Mouse (Mus musculus) MEL (cell line): ENCODE data around the gene 4931406P16Rik. TPM values are rescaled to one million over a fixed set of nuclear protein-coding genes. Genes with fewer than 3 reads are reported as not detected.

Experiments used
- DNase-seq: peaks from one replicate; pipeline ENCODE4 v3.0.0; 2011; ENCODE audit warnings: low read depth, low spot score
- H3K27ac ChIP-seq: 2 replicates; pipeline ENCODE4 v1.5.1; 2012; ENCODE audit warnings: low read depth, mild to moderate bottlenecking, control low read depth, low read length, moderate library complexity; ENCODE audit not compliant: control insufficient read depth
- H3K27me3 ChIP-seq, 2 experiments: fragments of 150-350 bp in 1 of 2; sonication (generic) in 1 of 2; 2 replicates each; pipeline ENCODE4 v1.6.1; 2012; ENCODE audit warnings: low read length in 2 of 2, mild to moderate bottlenecking in 2 of 2, improper control_type of control experiment in 1 of 2, moderate library complexity in 1 of 2; ENCODE audit not compliant: insufficient read depth in 2 of 2, control insufficient read depth in 1 of 2
- H3K36me3 ChIP-seq, 2 experiments: 2 replicates each; pipeline ENCODE4 v1.6.1; 2012 to 2014; ENCODE audit warnings: low read length in 2 of 2, improper control_type of control experiment in 1 of 2, inconsistent platforms in 1 of 2, mild to moderate bottlenecking in 1 of 2; ENCODE audit not compliant: insufficient read depth in 2 of 2, control insufficient read depth in 1 of 2
- H3K4me1 ChIP-seq, 2 experiments: fragments of 150-350 bp in 1 of 2; sonication (generic) in 1 of 2; 2 replicates each; pipeline ENCODE4 v1.6.1; 2012; ENCODE audit warnings: low read length in 2 of 2, improper control_type of control experiment in 1 of 2, mild to moderate bottlenecking in 1 of 2; ENCODE audit not compliant: insufficient read depth in 2 of 2, control insufficient read depth in 1 of 2
- H3K4me3 ChIP-seq, 2 experiments: fragments of 150-350 bp in 1 of 2; sonication (generic) in 1 of 2; 2 replicates each; pipeline ENCODE4 v1.5.1; 2012; ENCODE audit warnings: low read depth in 2 of 2, low read length in 2 of 2, mild to moderate bottlenecking in 2 of 2, moderate library complexity in 2 of 2, control low read depth in 1 of 2, improper control_type of control experiment in 1 of 2; ENCODE audit not compliant: control insufficient read depth in 1 of 2, insufficient read depth in 1 of 2
- H3K79me2 ChIP-seq: 2 replicates; pipeline ENCODE4 v1.6.1; 2012; ENCODE audit warnings: mild to moderate bottlenecking, low read length, moderate library complexity; ENCODE audit not compliant: control insufficient read depth, poor library complexity, insufficient read depth
- H3K9ac ChIP-seq: 2 replicates; pipeline ENCODE4 v1.6.1; 2012; ENCODE audit warnings: low read depth, mild to moderate bottlenecking, control low read depth, low read length, moderate library complexity; ENCODE audit not compliant: control insufficient read depth, poor library complexity, severe bottlenecking
- H3K9me3 ChIP-seq: fragments of 150-350 bp; sonication (generic); replicated peaks from 2 replicates; pipeline ENCODE4 v1.6.1; 2012; ENCODE audit warnings: mild to moderate bottlenecking, low read length, improper control_type of control experiment, moderate library complexity; ENCODE audit not compliant: insufficient read depth
- BHLHE40 ChIP-seq: IDR thresholded peaks from 2 replicates; pipeline ENCODE4 v1.6.1; 2012; ENCODE audit warnings: low read depth, mild to moderate bottlenecking, inconsistent platforms, low read length, improper control_type of control experiment, borderline replicate concordance
- CHD1 ChIP-seq: IDR thresholded peaks from 2 replicates; pipeline ENCODE4 v1.6.1; 2012; ENCODE audit warnings: low read depth, mild to moderate bottlenecking, inconsistent platforms, low read length, improper control_type of control experiment
- CTCF ChIP-seq, 3 experiments: IDR thresholded peaks in 2 of 3; conservative IDR thresholded peaks in 1 of 3; 2 replicates each; pipeline ENCODE4 v1.5.1; 2011 to 2012; ENCODE audit warnings: low read length in 3 of 3, low read depth in 2 of 3, mild to moderate bottlenecking in 2 of 3, improper control_type of control experiment in 1 of 3, inconsistent platforms in 1 of 3, mixed read lengths in 1 of 3, moderate library complexity in 1 of 3; ENCODE audit not compliant: control insufficient read depth in 1 of 3, insufficient read depth in 1 of 3, poor library complexity in 1 of 3, severe bottlenecking in 1 of 3
- ELF1 ChIP-seq: IDR thresholded peaks from 2 replicates; pipeline ENCODE4 v1.6.1; 2014; ENCODE audit warnings: low read depth, mild to moderate bottlenecking, inconsistent platforms, low read length, improper control_type of control experiment, moderate library complexity
- EP300 ChIP-seq, 2 experiments: IDR thresholded peaks; 2 replicates each; pipeline ENCODE4 v1.6.1; 2011; ENCODE audit warnings: improper control_type of control experiment in 2 of 2, low read length in 2 of 2, low read depth in 1 of 2, mild to moderate bottlenecking in 1 of 2
- GABPA ChIP-seq: IDR thresholded peaks from 2 replicates; pipeline ENCODE4 v1.6.1; 2012; ENCODE audit warnings: low read depth, mild to moderate bottlenecking, inconsistent platforms, low read length, improper control_type of control experiment, moderate library complexity
- GATA1 ChIP-seq: IDR thresholded peaks from 2 replicates; pipeline ENCODE4 v1.6.1; 2011; ENCODE audit warnings: low read depth, low read length, improper control_type of control experiment
- JUND ChIP-seq: IDR thresholded peaks from 2 replicates; pipeline ENCODE4 v1.6.1; 2011; ENCODE audit warnings: low read depth, mild to moderate bottlenecking, improper control_type of control experiment, low read length
- KAT2A ChIP-seq: conservative IDR thresholded peaks from 2 replicates; pipeline ENCODE4 v1.6.1; 2012; ENCODE audit warnings: low read depth, low read length, improper control_type of control experiment, inconsistent platforms
- MAFK ChIP-seq: IDR thresholded peaks from 2 replicates; pipeline ENCODE4 v1.6.1; 2011; ENCODE audit warnings: low read depth, mild to moderate bottlenecking, low read length, improper control_type of control experiment, borderline replicate concordance
- MAX ChIP-seq: IDR thresholded peaks from 2 replicates; pipeline ENCODE4 v1.6.1; 2011; ENCODE audit warnings: low read length, improper control_type of control experiment
- MAZ ChIP-seq: IDR thresholded peaks from 2 replicates; pipeline ENCODE4 v1.6.1; 2012; ENCODE audit warnings: low read depth, mild to moderate bottlenecking, inconsistent platforms, low read length, improper control_type of control experiment
- MXI1 ChIP-seq: IDR thresholded peaks from 2 replicates; pipeline ENCODE4 v1.6.1; 2011; ENCODE audit warnings: mild to moderate bottlenecking, low read depth, low read length, improper control_type of control experiment
- MYB ChIP-seq: IDR thresholded peaks from 2 replicates; pipeline ENCODE4 v1.6.1; 2011; ENCODE audit warnings: mild to moderate bottlenecking, low read depth, low read length, improper control_type of control experiment
- MYC ChIP-seq: IDR thresholded peaks from 2 replicates; pipeline ENCODE4 v1.6.1; 2011; ENCODE audit warnings: low read depth, mild to moderate bottlenecking, low read length, improper control_type of control experiment, moderate library complexity
- NELFE ChIP-seq: IDR thresholded peaks from 2 replicates; pipeline ENCODE4 v1.6.1; 2011; ENCODE audit warnings: low read depth, low read length, improper control_type of control experiment
- POLR2A ChIP-seq, 2 experiments: IDR thresholded peaks; 2 replicates each; pipeline ENCODE4 v1.6.1; 2011 to 2012; ENCODE audit warnings: low read length in 2 of 2, mild to moderate bottlenecking in 2 of 2, control low read depth in 1 of 2, improper control_type of control experiment in 1 of 2, low read depth in 1 of 2, moderate library complexity in 1 of 2; ENCODE audit not compliant: control insufficient read depth in 1 of 2, insufficient read depth in 1 of 2, poor library complexity in 1 of 2
- POLR2AphosphoS2 ChIP-seq: IDR thresholded peaks from 2 replicates; pipeline ENCODE4 v1.6.1; 2011; ENCODE audit warnings: low read length, improper control_type of control experiment
- POLR2AphosphoS5 ChIP-seq: IDR thresholded peaks from 2 replicates; pipeline ENCODE4 v1.6.1; 2012; ENCODE audit warnings: low read depth, borderline replicate concordance, mild to moderate bottlenecking, inconsistent platforms, low read length, moderate library complexity, mixed read lengths
- RAD21 ChIP-seq: IDR thresholded peaks from 2 replicates; pipeline ENCODE4 v1.6.1; 2011; ENCODE audit warnings: mild to moderate bottlenecking, low read depth, low read length, improper control_type of control experiment
- SIN3A ChIP-seq: IDR thresholded peaks from 2 replicates; pipeline ENCODE4 v1.6.1; 2012; ENCODE audit warnings: low read length, improper control_type of control experiment, inconsistent platforms
- SMC3 ChIP-seq: IDR thresholded peaks from 2 replicates; pipeline ENCODE4 v1.6.1; 2011; ENCODE audit warnings: low read depth, low read length, improper control_type of control experiment
- TAL1 ChIP-seq: IDR thresholded peaks from 2 replicates; pipeline ENCODE4 v1.6.1; 2012; ENCODE audit warnings: mild to moderate bottlenecking, inconsistent platforms, low read length, moderate library complexity, mixed read lengths
- TCF12 ChIP-seq: IDR thresholded peaks from 2 replicates; pipeline ENCODE4 v1.6.1; 2014; ENCODE audit warnings: low read depth, mild to moderate bottlenecking, inconsistent platforms, low read length, improper control_type of control experiment, moderate library complexity
- UBTF ChIP-seq: IDR thresholded peaks from 2 replicates; pipeline ENCODE4 v1.6.1; 2012; ENCODE audit warnings: low read depth, mild to moderate bottlenecking, inconsistent platforms, low read length, improper control_type of control experiment, moderate library complexity, borderline replicate concordance; ENCODE audit not compliant: insufficient read depth
- USF1 ChIP-seq: IDR thresholded peaks from 2 replicates; pipeline ENCODE4 v1.6.1; 2014; ENCODE audit warnings: low read depth, mild to moderate bottlenecking, inconsistent platforms, low read length, improper control_type of control experiment, moderate library complexity
- USF2 ChIP-seq, 2 experiments: IDR thresholded peaks; 2 replicates each; pipeline ENCODE4 v1.6.1; 2011 to 2012; ENCODE audit warnings: improper control_type of control experiment in 2 of 2, low read length in 2 of 2, borderline replicate concordance in 1 of 2, inconsistent platforms in 1 of 2, low read depth in 1 of 2, mild to moderate bottlenecking in 1 of 2; ENCODE audit not compliant: insufficient read depth in 1 of 2
- ZKSCAN1 ChIP-seq: IDR thresholded peaks from 2 replicates; pipeline ENCODE4 v1.6.1; 2012; ENCODE audit warnings: low read depth, mild to moderate bottlenecking, inconsistent platforms, low read length, improper control_type of control experiment, moderate library complexity
- ZMIZ1 ChIP-seq: IDR thresholded peaks from 2 replicates; pipeline ENCODE4 v1.6.1; 2012; ENCODE audit warnings: low read depth, mild to moderate bottlenecking, inconsistent platforms, low read length, improper control_type of control experiment, moderate library complexity
- ZNF384 ChIP-seq: IDR thresholded peaks from 2 replicates; pipeline ENCODE4 v1.6.1; 2012; ENCODE audit warnings: low read depth, mild to moderate bottlenecking, inconsistent platforms, low read length, improper control_type of control experiment
- polyA plus RNA-seq, 2 experiments: library from polyadenylated mRNA; stranded (reverse) in 1 of 2; unstranded in 1 of 2; fragments of >175 nt in 1 of 2; fragments of >200 nt in 1 of 2; gene quantifications; 2 replicates each; pipeline versions ENCODE4 v1.2.1 to v1.2.4; 2012; ENCODE audit warnings: low replicate concordance in 2 of 2, low read depth in 1 of 2; ENCODE audit not compliant: insufficient read length in 2 of 2, insufficient read depth in 1 of 2, missing spikeins in 1 of 2
- total RNA-seq: library from RNA; depleted of rRNA; stranded (reverse); fragments of 300-350 nt; gene quantifications from 2 replicates; pipeline ENCODE4 v1.2.3, GENCODE M21; 2012

The 4931406P16Rik gene
- total and polyA plus RNA-seq, 3 experiments = 7.8 to 18.0 TPM; not detected in 1

- Histone ChIP-seq H3K4me3 (no peak overlapping the region), H3K27ac (no peak overlapping the region), H3K9ac (no peak overlapping the region), H3K4me1 (peaks cover 3 to 16% of the 10 kb centered on the region in 2 experiments; a peak in 3 of 4 replicates), H3K36me3 (peaks cover 14 to 58% of the 10 kb centered on the region in 2 experiments), H3K27me3 (no peaks in the 10 kb centered on the region), H3K79me2 (peaks cover 20% of the 10 kb centered on the region), H3K9me3 (no peaks in the 10 kb centered on the region)
- peak; percentile 44 for DNase-seq
- TF ChIP-seq GABPA = no peak
- TF ChIP-seq CTCF (IDR thresholded peaks at IDR 0.05 in 2 of 3, conservative IDR thresholded peaks at IDR 0.05 in 1 of 3; ENCODE audit: control insufficient read depth in 1 of 3, insufficient read depth in 1 of 3, low read depth in 2 of 3, low read length in 3 of 3, poor library complexity in 1 of 3, severe bottlenecking in 1 of 3) = peak; percentile 34 to 60 (median 39); a peak in 5 of 6 replicates
- no peak for TF ChIP-seq CHD1
- TF ChIP-seq NELFE = no peak
- no peak for TF ChIP-seq MYB
- TF ChIP-seq TAL1 = no peak
- TF ChIP-seq SIN3A = 0 out of 2 replicates have a peak, but pooled peaks have one; percentile 24
- no peak for TF ChIP-seq ZMIZ1
- no peak for TF ChIP-seq MAFK
- TF ChIP-seq SMC3 = peak; percentile 37
- peak; percentile 46; the same call in 1 of the 2 replicates for TF ChIP-seq MXI1
- TF ChIP-seq ELF1 = no peak
- peak; percentile 56; the same call in 1 of the 2 replicates for TF ChIP-seq MYC
- no peak for TF ChIP-seq POLR2AphosphoS2
- peak; percentile 5; the same call in 1 of the 2 replicates for TF ChIP-seq RAD21
- TF ChIP-seq ZKSCAN1 = no peak
- no peak for TF ChIP-seq ZNF384
- TF ChIP-seq MAZ = no peak
- TF ChIP-seq MAX = peak; percentile 42; the same call in 1 of the 2 replicates
- TF ChIP-seq JUND = no peak
- TF ChIP-seq UBTF = no peak
- TF ChIP-seq POLR2A (IDR thresholded peaks at IDR 0.05; ENCODE audit: control insufficient read depth in 1 of 2, insufficient read depth in 1 of 2, low read depth in 1 of 2, low read length in 2 of 2, poor library complexity in 1 of 2) = no peak
Measured at GRCm38 (mm10) chr7:34222340-34222739, 91.0 kb downstream of the 4931406P16Rik start.

- H3K4me1 ChIP-seq = peaks cover 3 to 11% of the 10 kb centered on the region in 2 experiments; a peak in 3 of 4 replicates
- peaks cover 17% of the 10 kb centered on the region for H3K79me2 ChIP-seq
- H3K36me3 ChIP-seq = peaks cover 13 to 61% of the 10 kb centered on the region in 2 experiments
- H3K4me3 ChIP-seq = no peak overlapping the region
- H3K9ac ChIP-seq = no peak overlapping the region
- no peak for DNase-seq
- no peaks in the 10 kb centered on the region for H3K9me3 ChIP-seq
- H3K27ac ChIP-seq = no peak overlapping the region
- no peaks in the 10 kb centered on the region for H3K27me3 ChIP-seq
- TF ChIP-seq MYB = no peak
- TF ChIP-seq MYC = no peak
- no peak for TF ChIP-seq TAL1
- no peak for TF ChIP-seq MAX
- TF ChIP-seq POLR2AphosphoS2 = no peak
- no peak for TF ChIP-seq NELFE
- no peak for TF ChIP-seq SMC3
- TF ChIP-seq EP300 (IDR thresholded peaks at IDR 0.05; ENCODE audit: low read depth in 1 of 2, low read length in 2 of 2) = no peak
- no peak for TF ChIP-seq KAT2A
- no peak for TF ChIP-seq JUND
- TF ChIP-seq USF2 (IDR thresholded peaks at IDR 0.05; ENCODE audit: borderline replicate concordance in 1 of 2, insufficient read depth in 1 of 2, low read depth in 1 of 2, low read length in 2 of 2) = no peak
- no peak for TF ChIP-seq BHLHE40
- TF ChIP-seq TCF12 = no peak
- TF ChIP-seq CTCF (IDR thresholded peaks at IDR 0.05 in 2 of 3, conservative IDR thresholded peaks at IDR 0.05 in 1 of 3; ENCODE audit: control insufficient read depth in 1 of 3, insufficient read depth in 1 of 3, low read depth in 2 of 3, low read length in 3 of 3, poor library complexity in 1 of 3, severe bottlenecking in 1 of 3) = no peak
- TF ChIP-seq USF1 = no peak
- TF ChIP-seq GATA1 = no peak
- TF ChIP-seq ZMIZ1 = no peak
- TF ChIP-seq MAFK = no peak
- TF ChIP-seq POLR2AphosphoS5 = no peak
Measured at GRCm38 (mm10) chr7:34221594-34222250, 91.6 kb downstream of the 4931406P16Rik start.
